Mouse (Mus musculus): ENCODE results near the gene Kcnmb1. TPM values are rescaled to one million over a fixed set of nuclear protein-coding genes. Genes with fewer than 3 reads are reported as not detected.

Kcnmb1 gene
- total and polyA plus RNA-seq, 3 experiments = 0.04 to 0.49 (median 0.09) TPM

DNA sequence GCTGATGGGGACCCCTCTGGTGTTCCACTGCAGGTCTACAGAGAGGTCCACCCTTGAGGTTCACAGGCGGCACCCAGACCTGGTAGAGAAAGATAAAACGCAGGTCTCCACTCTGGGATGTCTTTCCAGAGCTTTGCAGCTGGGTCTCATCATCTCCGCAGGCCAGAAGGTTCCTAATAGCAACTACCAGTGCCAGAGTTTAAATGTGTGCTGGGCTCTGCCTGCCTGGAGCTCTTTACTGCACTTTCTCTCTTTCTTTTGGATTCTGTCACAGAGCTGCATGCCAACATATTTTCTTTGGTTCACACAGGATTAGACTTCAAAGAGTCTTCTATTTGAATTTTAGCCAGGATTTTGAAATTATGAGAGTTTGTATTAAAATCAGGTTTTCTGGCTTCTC is 6.4 kb downstream of the Kcnmb1 start:
- no peak overlapping the region for H3K27ac ChIP-seq (ENCODE audit: insufficient read depth, low read depth)
- no peaks in the 10 kb centered on the region for H3K9me3 ChIP-seq (replicated peaks; ENCODE audit: low read length)
- H3K27me3 ChIP-seq (replicated peaks) = no peaks in the 10 kb centered on the region
- peaks cover 13 to 38% of the 10 kb centered on the region in 2 experiments for H3K4me1 ChIP-seq (ENCODE audit: control insufficient read depth in 1 of 2, insufficient read depth in 2 of 2)
- dilution Hi-C loops (cut with MboI; ENCODE audit: extremely low pct_ligation_motif_present, extremely low pct_unique_long_range_greater_than_20kb, low sequenced_read_pairs) (no loop called here), in situ Hi-C loops (cut with MboI; ENCODE audit: low pct_ligation_motif_present, low pct_unique_long_range_greater_than_20kb, low sequenced_read_pairs) (loop anchor here (25.0 kb wide), 1 partner anchor 243 kb away; the partner anchor contains the start of gene Foxi1)
- DNase-seq (ENCODE audit: extremely low read depth) = no peak
- no peaks in the 10 kb centered on the region for H3K79me2 ChIP-seq (replicated peaks; ENCODE audit: control insufficient read depth, extremely low read depth, insufficient read depth, poor library complexity, severe bottlenecking)
- no peaks in the 10 kb centered on the region for H3K36me3 ChIP-seq (replicated peaks in 1 of 2; ENCODE audit: control insufficient read depth in 1 of 2, insufficient read depth in 1 of 2, low read length in 1 of 2)
- no peak overlapping the region for H3K4me2 ChIP-seq (ENCODE audit: insufficient read depth, low read depth, poor library complexity, severe bottlenecking)
- H3K4me3 ChIP-seq (replicated peaks in 1 of 3; ENCODE audit: low read depth in 2 of 3, low read length in 2 of 3, poor library complexity in 1 of 3) = no peak overlapping the region
- H3K9ac ChIP-seq (ENCODE audit: insufficient read depth, low read depth) = no peak overlapping the region
- TF ChIP-seq JUN (IDR thresholded peaks at IDR 0.05; ENCODE audit: insufficient read depth, low read depth, low read length) = no peak
- no peak for TF ChIP-seq UBTF (IDR thresholded peaks at IDR 0.05; ENCODE audit: low read depth, low read length)
- no peak for TF ChIP-seq JUND (conservative IDR thresholded peaks at IDR 0.05; ENCODE audit: low read depth, low read length)
- TF ChIP-seq ETS1 (conservative IDR thresholded peaks at IDR 0.05; ENCODE audit: low read depth, low read length) = no peak
- no peak for TF ChIP-seq MAX (IDR thresholded peaks at IDR 0.05; ENCODE audit: low read length)
- TF ChIP-seq KAT2A (IDR thresholded peaks at IDR 0.05; ENCODE audit: insufficient replicate concordance, low read length) = no peak
- TF ChIP-seq MXI1 (IDR thresholded peaks at IDR 0.05; ENCODE audit: low read depth, low read length) = no peak

DNA sequence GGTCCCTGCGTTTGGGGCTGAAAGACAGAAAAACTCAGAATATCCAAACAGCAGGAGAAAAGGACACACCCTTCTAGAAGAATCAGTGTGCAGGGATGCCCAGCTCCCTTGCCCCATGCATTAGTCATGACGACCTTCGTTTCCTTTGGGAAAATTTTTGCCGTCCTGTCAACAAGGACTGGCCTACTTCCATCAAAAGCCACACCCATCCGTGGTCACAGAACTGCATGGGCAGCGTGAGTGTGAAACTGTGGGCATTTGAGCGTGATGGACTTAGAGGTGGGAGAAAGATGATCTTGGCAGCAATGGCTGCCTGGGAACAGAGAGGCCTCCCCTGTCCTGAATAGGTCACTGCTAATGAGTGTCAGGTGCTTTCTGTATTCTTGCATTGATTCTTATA is 9.3 kb downstream of the Kcnmb1 start:
- TF ChIP-seq UBTF (IDR thresholded peaks at IDR 0.05; ENCODE audit: low read depth, low read length) (no peak), MYC (IDR thresholded peaks at IDR 0.05; ENCODE audit: low read depth, low read length) (no peak), ZC3H11A (IDR thresholded peaks at IDR 0.05; ENCODE audit: low read depth, low read length) (no peak), MAZ (IDR thresholded peaks at IDR 0.05; ENCODE audit: low read depth, low read length) (no peak), IRF4 (IDR thresholded peaks at IDR 0.05; ENCODE audit: low read depth, low read length) (no peak), E2F4 (IDR thresholded peaks at IDR 0.05; ENCODE audit: insufficient replicate concordance, low read depth, low read length) (no peak), CTCF (conservative IDR thresholded peaks at IDR 0.05 in 1 of 2, IDR thresholded peaks at IDR 0.05 in 1 of 2; ENCODE audit: low read depth in 2 of 2, low read length in 2 of 2) (no peak), SMC3 (IDR thresholded peaks at IDR 0.05; ENCODE audit: low read depth, low read length) (no peak), HCFC1 (IDR thresholded peaks at IDR 0.05; ENCODE audit: low read depth, low read length) (no peak), GABPA (IDR thresholded peaks at IDR 0.05; ENCODE audit: insufficient replicate concordance, low read depth, low read length) (no peak), EP300 (IDR thresholded peaks at IDR 0.05; ENCODE audit: low read length) (no peak), CHD2 (IDR thresholded peaks at IDR 0.05; ENCODE audit: low read length) (no peak), SIN3A (IDR thresholded peaks at IDR 0.05; ENCODE audit: low read length) (no peak), TCF12 (IDR thresholded peaks at IDR 0.05; ENCODE audit: low read depth, low read length) (no peak), USF1 (IDR thresholded peaks at IDR 0.05; ENCODE audit: low read depth, low read length) (no peak), MAFK (IDR thresholded peaks at IDR 0.05; ENCODE audit: insufficient replicate concordance, low read length) (no peak), NRF1 (IDR thresholded peaks at IDR 0.05; ENCODE audit: low read depth, low read length) (no peak), ZMIZ1 (IDR thresholded peaks at IDR 0.05; ENCODE audit: low read depth, low read length) (no peak)
- no peaks in the 10 kb centered on the region for H3K79me2 ChIP-seq (replicated peaks; ENCODE audit: control insufficient read depth, extremely low read depth, insufficient read depth, poor library complexity, severe bottlenecking)
- H3K4me2 ChIP-seq (ENCODE audit: insufficient read depth, low read depth, poor library complexity, severe bottlenecking) = no peak overlapping the region
- H3K9me3 ChIP-seq (replicated peaks; ENCODE audit: low read length) = no peaks in the 10 kb centered on the region
- in situ Hi-C loops (cut with MboI; ENCODE audit: low pct_ligation_motif_present, low pct_unique_long_range_greater_than_20kb, low sequenced_read_pairs) = loop anchor here (25.0 kb wide), 1 partner anchor 240 kb away; the partner anchor contains the start of gene Foxi1
- H3K36me3 ChIP-seq (replicated peaks in 1 of 2; ENCODE audit: control insufficient read depth in 1 of 2, insufficient read depth in 1 of 2, low read length in 1 of 2) = no peaks in the 10 kb centered on the region
- H3K27ac ChIP-seq (ENCODE audit: insufficient read depth, low read depth) = no peak overlapping the region
- peaks cover 8 to 13% of the 10 kb centered on the region in 2 experiments for H3K4me1 ChIP-seq (ENCODE audit: control insufficient read depth in 1 of 2, insufficient read depth in 2 of 2)
- no peak overlapping the region for H3K4me3 ChIP-seq (replicated peaks in 1 of 3; ENCODE audit: low read depth in 2 of 3, low read length in 2 of 3, poor library complexity in 1 of 3)
- dilution Hi-C loops (cut with MboI; ENCODE audit: extremely low pct_ligation_motif_present, extremely low pct_unique_long_range_greater_than_20kb, low sequenced_read_pairs) = no loop called here
- no peak for DNase-seq (ENCODE audit: extremely low read depth)
- H3K9ac ChIP-seq (ENCODE audit: insufficient read depth, low read depth) = no peak overlapping the region
- no peaks in the 10 kb centered on the region for H3K27me3 ChIP-seq (replicated peaks)

Measured in CH12.LX (cell line).